Mouse (Mus musculus): ENCODE measurements at regions not wholly inside any gene's neighbourhood (a gene's known extent, or its start where the extent isn't known, plus 50 kb on each side); places are given as distances from the start of the nearest gene placed in this dataset.

DNA sequence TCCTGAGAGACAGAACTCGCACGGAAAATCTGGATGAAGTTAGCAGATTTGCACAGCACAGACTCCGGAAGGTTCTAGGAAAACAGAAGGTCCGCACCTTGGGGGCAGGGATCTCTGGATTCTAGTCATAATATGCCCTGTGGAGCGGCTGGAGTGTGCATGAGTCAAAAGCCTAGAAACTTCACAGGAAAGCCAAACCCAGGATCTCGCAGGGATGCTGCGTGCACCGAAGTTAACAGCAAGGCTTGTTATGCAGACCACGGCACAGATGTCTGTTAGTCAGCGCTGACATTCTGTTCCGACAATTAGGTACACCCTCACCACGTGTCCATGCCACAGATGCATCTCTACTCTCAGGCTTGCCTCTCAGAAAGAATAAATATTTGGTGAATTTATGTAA lies 274.3 kb downstream of the Rwdd3 start:
- H3K9me3 ChIP-seq (replicated peaks; ENCODE audit: insufficient read depth, low read length), result no peaks in the 10 kb centered on the region
- no peaks in the 10 kb centered on the region for H3K4me1 ChIP-seq (ENCODE audit: control insufficient read depth in 1 of 2, insufficient read depth in 2 of 2, low read length in 2 of 2)
- no peak overlapping the region for H3K9ac ChIP-seq (ENCODE audit: control insufficient read depth, low read depth, low read length, poor library complexity, severe bottlenecking)
- H3K79me2 ChIP-seq (ENCODE audit: control insufficient read depth, insufficient read depth, low read length, poor library complexity), result no peaks in the 10 kb centered on the region
- no peaks in the 10 kb centered on the region for H3K27me3 ChIP-seq (ENCODE audit: control insufficient read depth in 1 of 2, insufficient read depth in 2 of 2, low read length in 2 of 2)
- TF ChIP-seq SMC3 (IDR thresholded peaks at IDR 0.05; ENCODE audit: low read depth, low read length) (no peak), NELFE (IDR thresholded peaks at IDR 0.05; ENCODE audit: low read depth, low read length) (no peak), POLR2A (IDR thresholded peaks at IDR 0.05; ENCODE audit: control insufficient read depth in 1 of 2, insufficient read depth in 1 of 2, low read depth in 1 of 2, low read length in 2 of 2, poor library complexity in 1 of 2) (no peak), ZMIZ1 (IDR thresholded peaks at IDR 0.05; ENCODE audit: low read depth, low read length) (no peak), TAL1 (IDR thresholded peaks at IDR 0.05; ENCODE audit: low read length) (no peak), USF1 (IDR thresholded peaks at IDR 0.05; ENCODE audit: low read depth, low read length) (no peak), MAX (IDR thresholded peaks at IDR 0.05; ENCODE audit: low read length) (no peak)
- H3K36me3 ChIP-seq (ENCODE audit: control insufficient read depth in 1 of 2, insufficient read depth in 2 of 2, low read length in 2 of 2), result no peaks in the 10 kb centered on the region
- H3K4me3 ChIP-seq (ENCODE audit: control insufficient read depth in 1 of 2, insufficient read depth in 1 of 2, low read depth in 2 of 2, low read length in 2 of 2), result no peak overlapping the region
- DNase-seq (ENCODE audit: low read depth, low spot score), result no peak
- no peak overlapping the region for H3K27ac ChIP-seq (ENCODE audit: control insufficient read depth, low read depth, low read length)

DNA sequence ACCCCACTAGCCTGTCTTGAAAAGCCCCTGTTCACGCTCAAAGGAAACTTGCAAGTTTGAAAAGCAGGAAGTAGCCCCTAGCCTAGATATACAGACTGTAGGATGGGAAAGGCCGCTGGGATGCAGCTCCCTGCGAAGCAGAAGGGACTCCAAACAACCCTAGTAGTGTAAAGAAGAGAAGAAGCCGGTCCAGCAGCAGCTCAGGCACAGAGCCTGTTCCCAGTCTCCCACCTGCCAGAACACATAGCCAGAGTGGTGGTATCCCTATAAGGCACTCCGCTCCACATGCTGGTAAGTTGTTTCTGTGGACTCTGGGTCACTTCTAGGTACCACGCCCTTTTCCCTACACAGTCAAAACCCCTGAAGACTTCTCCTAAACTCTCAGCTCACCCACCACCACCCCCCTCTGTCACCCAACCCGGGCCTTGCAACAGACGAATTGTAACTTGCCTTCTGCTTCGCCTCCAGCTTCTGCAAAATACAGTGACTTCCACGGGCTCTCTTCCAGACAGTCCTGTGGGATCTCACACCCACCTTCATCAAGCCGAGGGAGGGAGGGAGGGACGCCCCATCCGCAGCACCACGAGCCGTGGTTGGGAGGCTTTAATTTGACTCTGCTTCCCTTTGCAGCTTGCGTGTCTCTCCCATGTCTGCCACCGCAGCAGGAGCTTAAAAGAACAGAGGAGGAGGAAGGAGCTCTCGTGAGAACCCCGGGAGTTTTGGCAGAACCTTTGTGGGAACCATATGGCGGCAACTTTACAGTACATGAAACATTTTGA lies 285.2 kb downstream of the Rwdd3 start:
- H3K27me3 ChIP-seq (ENCODE audit: control insufficient read depth in 1 of 2, insufficient read depth in 2 of 2, low read length in 2 of 2), result no peaks in the 10 kb centered on the region
- no peaks in the 10 kb centered on the region for H3K4me1 ChIP-seq (ENCODE audit: control insufficient read depth in 1 of 2, insufficient read depth in 2 of 2, low read length in 2 of 2)
- no peaks in the 10 kb centered on the region for H3K79me2 ChIP-seq (ENCODE audit: control insufficient read depth, insufficient read depth, low read length, poor library complexity)
- no peaks in the 10 kb centered on the region for H3K9me3 ChIP-seq (replicated peaks; ENCODE audit: insufficient read depth, low read length)
- no peaks in the 10 kb centered on the region for H3K36me3 ChIP-seq (ENCODE audit: control insufficient read depth in 1 of 2, insufficient read depth in 2 of 2, low read length in 2 of 2)
- no peak overlapping the region for H3K9ac ChIP-seq (ENCODE audit: control insufficient read depth, low read depth, low read length, poor library complexity, severe bottlenecking)
- H3K27ac ChIP-seq (ENCODE audit: control insufficient read depth, low read depth, low read length), result no peak overlapping the region
- TF ChIP-seq ZKSCAN1 (IDR thresholded peaks at IDR 0.05; ENCODE audit: low read depth, low read length), result no peak
- TF ChIP-seq JUND (IDR thresholded peaks at IDR 0.05; ENCODE audit: low read depth, low read length), result no peak
- no peak for TF ChIP-seq MXI1 (IDR thresholded peaks at IDR 0.05; ENCODE audit: low read depth, low read length)
- TF ChIP-seq RCOR1 (IDR thresholded peaks at IDR 0.05; ENCODE audit: low read depth, low read length), result no peak
- no peak for TF ChIP-seq ETS1 (IDR thresholded peaks at IDR 0.05; ENCODE audit: low read depth, low read length)
- TF ChIP-seq BHLHE40 (IDR thresholded peaks at IDR 0.05; ENCODE audit: borderline replicate concordance, low read depth, low read length), result no peak
- TF ChIP-seq SIN3A (IDR thresholded peaks at IDR 0.05; ENCODE audit: low read length), result no peak
- no peak for TF ChIP-seq HCFC1 (IDR thresholded peaks at IDR 0.05; ENCODE audit: low read depth, low read length)
- TF ChIP-seq ZMIZ1 (IDR thresholded peaks at IDR 0.05; ENCODE audit: low read depth, low read length), result no peak
- TF ChIP-seq NRF1 (IDR thresholded peaks at IDR 0.05; ENCODE audit: insufficient read depth, low read depth, low read length, poor library complexity, severe bottlenecking), result no peak
- TF ChIP-seq MAX (IDR thresholded peaks at IDR 0.05; ENCODE audit: low read length), result no peak
- no peak for TF ChIP-seq UBTF (IDR thresholded peaks at IDR 0.05; ENCODE audit: borderline replicate concordance, insufficient read depth, low read depth, low read length)
- no peak for TF ChIP-seq NELFE (IDR thresholded peaks at IDR 0.05; ENCODE audit: low read depth, low read length)
- TF ChIP-seq CTCF (IDR thresholded peaks at IDR 0.05 in 2 of 3, conservative IDR thresholded peaks at IDR 0.05 in 1 of 3; ENCODE audit: control insufficient read depth in 1 of 3, insufficient read depth in 1 of 3, low read depth in 2 of 3, low read length in 3 of 3, poor library complexity in 1 of 3, severe bottlenecking in 1 of 3), result no peak
- no peak for TF ChIP-seq ZC3H11A (IDR thresholded peaks at IDR 0.05; ENCODE audit: low read depth, low read length)
- TF ChIP-seq RAD21 (IDR thresholded peaks at IDR 0.05; ENCODE audit: low read depth, low read length), result no peak
- no peak for TF ChIP-seq SMC3 (IDR thresholded peaks at IDR 0.05; ENCODE audit: low read depth, low read length)
- TF ChIP-seq USF1 (IDR thresholded peaks at IDR 0.05; ENCODE audit: low read depth, low read length), result no peak
- no peak overlapping the region for H3K4me3 ChIP-seq (ENCODE audit: control insufficient read depth in 1 of 2, insufficient read depth in 1 of 2, low read depth in 2 of 2, low read length in 2 of 2)
- DNase-seq (ENCODE audit: low read depth, low spot score), result no peak

All from MEL (cell line).